Mouse (Mus musculus): ENCODE data around the gene Vcp. TPM values are rescaled to one million over a fixed set of nuclear protein-coding genes. Genes with fewer than 3 reads are reported as not detected.

The Vcp gene
- total RNA-seq (2015) (126 and 153 TPM in 2 replicates), total RNA-seq (2017) (268 and 294 TPM in 2 replicates)

GRCm38 (mm10) chr4:43000141-43000986 is at the start of gene Vcp:
Gene Vcp, minus strand, starts transcription at chr4:43000507.
- ATAC-seq (replicated peaks; ENCODE audit: poor library complexity): peak; percentile 91

GRCm38 (mm10) chr4:43047231-43047630 is 46.9 kb upstream of the Vcp start:
- peak; percentile 50 for ATAC-seq (replicated peaks; ENCODE audit: poor library complexity)

GRCm38 (mm10) chr4:43046607-43047006 is 46.3 kb upstream of the Vcp start:
- no peak for ATAC-seq (replicated peaks; ENCODE audit: poor library complexity)

- peak; percentile 75 for ATAC-seq (replicated peaks; ENCODE audit: poor library complexity)
Observed at GRCm38 (mm10) chr4:43045659-43046302, 45.5 kb upstream of the Vcp start, which contains the start of gene Fam214b. Gene Fam214b, minus strand, starts transcription at chr4:43046220.

- ATAC-seq (replicated peaks; ENCODE audit: poor library complexity): no peak
Observed at GRCm38 (mm10) chr4:43045285-43045658, 45.0 kb upstream of the Vcp start.

GRCm38 (mm10) chr4:43044673-43045072 is 44.4 kb upstream of the Vcp start:
- ATAC-seq (replicated peaks; ENCODE audit: poor library complexity): peak; percentile 30

- ATAC-seq (replicated peaks; ENCODE audit: poor library complexity): peak; percentile 32
Observed at GRCm38 (mm10) chr4:43043644-43044357, 43.5 kb upstream of the Vcp start.

GRCm38 (mm10) chr4:43040881-43041547 is 40.7 kb upstream of the Vcp start:
- ATAC-seq (replicated peaks; ENCODE audit: poor library complexity): no peak

GRCm38 (mm10) chr4:43040114-43040572 is 39.8 kb upstream of the Vcp start:
- peak; percentile 85 for ATAC-seq (replicated peaks; ENCODE audit: poor library complexity)

GRCm38 (mm10) chr4:43039609-43040008 is 39.3 kb upstream of the Vcp start:
- no peak for ATAC-seq (replicated peaks; ENCODE audit: poor library complexity)

- no peak for ATAC-seq (replicated peaks; ENCODE audit: poor library complexity)
Observed at GRCm38 (mm10) chr4:43038567-43039495, 38.5 kb upstream of the Vcp start.

GRCm38 (mm10) chr4:43037860-43038566 is 37.7 kb upstream of the Vcp start:
- ATAC-seq (replicated peaks; ENCODE audit: poor library complexity): peak; percentile 72

GRCm38 (mm10) chr4:43036356-43036755 is 36.0 kb upstream of the Vcp start:
- ATAC-seq (replicated peaks; ENCODE audit: poor library complexity): no peak

GRCm38 (mm10) chr4:43035851-43036250 is 35.5 kb upstream of the Vcp start:
- no peak for ATAC-seq (replicated peaks; ENCODE audit: poor library complexity)

GRCm38 (mm10) chr4:43033481-43033880 is 33.2 kb upstream of the Vcp start:
- no peak for ATAC-seq (replicated peaks; ENCODE audit: poor library complexity)

- ATAC-seq (replicated peaks; ENCODE audit: poor library complexity): no peak
Observed at GRCm38 (mm10) chr4:43032501-43032900, 32.2 kb upstream of the Vcp start.

- ATAC-seq (replicated peaks; ENCODE audit: poor library complexity): peak; percentile 97
Observed at GRCm38 (mm10) chr4:43031237-43031995, 31.1 kb upstream of the Vcp start, which contains the start of gene Stoml2. Gene Stoml2, minus strand, starts transcription at chr4:43031710.

GRCm38 (mm10) chr4:43030780-43031230 is 30.5 kb upstream of the Vcp start:
- peak; percentile 49 for ATAC-seq (replicated peaks; ENCODE audit: poor library complexity)
